Mouse (Mus musculus) layer of hippocampus, adult 9-11 months (tissue): ENCODE measurements around the gene Tmem107.

Experiments used
- DNase-seq: peaks from one replicate; pipeline ENCODE4 v3.0.0; 2022

Gene Tmem107

DNA sequence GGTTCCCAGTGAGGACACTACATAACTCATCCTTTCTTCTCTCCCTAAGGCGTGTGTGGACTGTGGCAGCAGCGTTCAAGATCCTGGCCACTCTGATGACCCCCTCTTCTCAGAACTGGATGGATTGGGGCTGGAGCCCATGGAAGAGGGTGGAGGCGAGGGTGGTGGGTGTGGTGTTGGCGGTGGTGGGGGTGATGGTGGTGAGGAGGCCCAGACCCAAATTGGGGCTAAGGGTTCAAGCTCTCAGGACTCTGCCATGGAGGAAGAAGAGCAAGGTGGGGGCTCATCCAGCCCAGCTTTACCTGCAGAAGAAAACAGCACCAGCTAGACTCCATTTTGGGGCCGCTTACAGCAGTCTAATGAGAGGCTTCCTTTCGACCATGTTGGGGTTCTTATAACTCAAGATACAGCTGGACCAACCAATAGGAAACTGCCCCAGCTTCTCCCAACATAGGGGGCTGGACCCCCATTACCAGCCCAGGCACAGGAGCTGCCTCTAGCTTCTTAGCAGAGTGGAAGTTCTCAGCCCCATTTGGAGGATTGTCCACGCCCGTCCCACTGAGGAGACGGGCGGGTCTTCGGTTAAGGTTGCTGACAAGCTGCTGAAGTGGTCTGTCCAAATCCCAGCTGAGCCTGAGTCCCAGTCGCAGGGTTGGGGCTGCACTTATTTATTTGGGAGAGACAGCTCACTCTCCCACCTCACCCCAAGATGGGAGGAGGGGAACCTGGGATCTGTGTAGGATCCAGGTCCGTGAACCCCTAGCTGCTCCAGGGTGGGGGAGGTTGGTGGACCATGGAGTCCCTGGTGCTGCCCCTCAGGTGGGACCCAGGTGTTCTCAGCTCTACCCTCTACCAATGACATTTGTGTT lies 38.7 kb downstream of the Tmem107 start:
- peak; percentile 24 for DNase-seq

DNA sequence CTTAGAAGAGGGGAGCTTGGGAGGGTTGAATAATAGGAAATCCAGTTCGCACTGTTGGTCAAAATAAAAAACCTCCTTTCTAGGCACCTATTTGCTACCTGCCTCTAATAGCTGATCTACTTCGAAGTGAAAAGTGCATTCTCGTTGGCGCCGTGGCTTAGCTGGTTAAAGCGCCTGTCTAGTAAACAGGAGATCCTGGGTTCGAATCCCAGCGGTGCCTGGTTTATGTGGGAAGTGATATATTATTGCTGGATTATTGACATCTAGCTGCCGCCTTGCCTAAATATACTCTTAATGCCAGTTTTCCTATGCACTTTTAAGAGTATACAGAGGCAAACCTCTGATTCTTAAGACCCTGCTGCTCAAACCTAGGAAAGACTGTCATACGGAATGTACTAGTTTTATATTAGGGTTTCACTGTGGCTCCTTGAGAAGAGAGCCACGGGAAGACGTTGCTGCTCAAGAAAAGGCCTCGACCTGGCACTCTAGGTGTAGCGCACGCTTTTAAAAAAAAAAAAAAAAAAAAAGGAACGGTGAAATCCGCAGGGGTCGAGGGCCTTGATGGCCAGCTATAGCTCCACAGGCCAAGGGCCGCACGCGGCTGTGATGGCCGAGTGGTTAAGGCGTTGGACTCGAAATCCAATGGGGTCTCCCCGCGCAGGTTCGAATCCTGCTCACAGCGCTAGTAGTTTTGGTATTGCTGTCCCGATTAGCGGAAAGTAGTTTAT lies 39.9 kb downstream of the Tmem107 start:
- peak; percentile 84 for DNase-seq

DNA sequence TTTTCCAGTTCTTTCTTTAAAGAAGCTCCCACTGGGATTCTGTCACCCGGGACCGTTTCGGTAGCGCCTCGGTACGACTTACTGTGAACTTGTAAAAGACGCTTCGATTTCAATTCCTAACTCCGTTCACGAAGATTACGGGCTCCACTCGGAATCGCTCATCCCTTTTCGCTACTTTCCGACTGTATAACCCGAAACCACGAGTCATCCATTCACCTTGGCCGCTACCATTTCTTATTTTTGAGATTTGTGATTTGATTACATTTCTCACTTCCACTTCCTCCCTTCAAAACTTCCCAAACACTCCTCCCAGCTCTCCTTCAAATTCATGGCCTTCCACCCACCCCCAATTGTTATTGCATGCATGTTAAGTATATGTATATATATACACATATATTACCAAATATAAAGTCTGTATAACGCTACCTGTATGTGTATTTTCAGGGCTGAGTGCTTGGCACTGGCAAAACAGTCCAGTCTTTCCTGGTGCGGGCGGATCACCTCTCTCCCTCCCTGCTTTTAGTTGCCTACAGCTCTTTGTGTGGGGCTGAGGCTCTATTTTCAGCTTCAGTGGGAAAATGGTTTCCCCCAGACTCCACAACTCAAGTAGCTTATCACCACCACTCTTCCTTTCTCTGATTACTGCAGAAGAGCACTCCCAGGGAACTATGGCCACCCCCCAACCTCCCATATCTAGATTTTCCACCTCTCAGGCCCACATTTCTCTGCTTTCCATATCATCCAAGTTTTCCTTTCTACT lies 40.6 kb downstream of the Tmem107 start:
- no peak for DNase-seq

DNA sequence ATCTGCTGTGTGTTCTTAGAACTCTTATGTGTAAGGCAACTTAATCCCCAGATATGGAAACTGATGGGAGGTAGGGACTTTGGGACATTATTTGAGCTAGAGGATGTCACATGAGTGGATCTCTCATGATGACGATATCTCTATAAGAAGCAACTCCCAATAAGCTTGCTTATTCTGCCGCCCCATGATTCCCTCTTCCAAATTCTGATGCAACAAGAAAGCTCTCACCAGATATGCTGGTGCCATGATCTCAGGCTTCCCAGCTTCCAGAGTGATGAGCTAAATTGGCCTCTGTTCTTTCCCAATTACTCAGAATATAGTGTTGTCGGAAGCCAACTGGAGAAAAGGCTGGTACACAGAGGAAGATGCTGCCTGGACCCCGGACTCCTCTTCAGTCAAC lies 41.3 kb downstream of the Tmem107 start:
- DNase-seq = peak; percentile 28

DNA sequence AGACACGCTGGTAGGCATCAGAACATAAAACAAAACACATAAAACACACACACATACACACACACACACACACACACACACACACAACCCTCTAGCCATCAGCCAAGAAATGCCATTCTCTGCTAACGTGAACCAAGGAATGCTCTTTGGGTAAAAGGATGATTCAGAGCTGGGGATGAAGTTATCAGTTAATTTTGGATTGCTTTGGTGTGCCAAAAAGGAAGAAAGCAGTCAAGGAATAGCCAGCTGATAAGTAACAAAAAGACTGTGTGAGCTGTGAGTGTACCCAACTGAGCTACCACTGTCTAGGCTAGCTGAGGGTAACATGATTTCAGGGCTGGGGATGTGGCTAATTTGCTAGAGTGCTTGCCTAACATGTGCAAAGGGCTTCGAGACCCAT lies 43.4 kb downstream of the Tmem107 start:
- no peak for DNase-seq

DNA sequence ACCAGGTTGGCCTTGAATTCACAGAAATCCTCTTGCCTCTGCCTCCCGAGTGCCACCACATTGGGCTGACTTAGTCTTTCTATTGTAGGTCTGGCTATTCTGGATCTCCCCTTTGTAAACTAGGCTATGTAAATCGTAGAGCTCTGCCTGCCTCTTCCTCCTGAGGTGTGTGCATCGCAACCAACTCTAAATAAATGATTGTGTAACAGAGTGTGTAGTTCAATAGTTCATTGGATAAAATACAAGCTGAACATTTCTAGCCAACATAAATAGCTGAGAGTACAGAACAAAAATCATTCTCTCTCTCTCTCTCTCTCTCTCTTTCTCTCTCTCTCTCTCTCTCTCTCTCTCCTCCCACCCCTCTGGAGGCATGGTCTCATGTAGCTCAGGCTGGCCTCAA lies 44.0 kb downstream of the Tmem107 start:
- DNase-seq = no peak

DNA sequence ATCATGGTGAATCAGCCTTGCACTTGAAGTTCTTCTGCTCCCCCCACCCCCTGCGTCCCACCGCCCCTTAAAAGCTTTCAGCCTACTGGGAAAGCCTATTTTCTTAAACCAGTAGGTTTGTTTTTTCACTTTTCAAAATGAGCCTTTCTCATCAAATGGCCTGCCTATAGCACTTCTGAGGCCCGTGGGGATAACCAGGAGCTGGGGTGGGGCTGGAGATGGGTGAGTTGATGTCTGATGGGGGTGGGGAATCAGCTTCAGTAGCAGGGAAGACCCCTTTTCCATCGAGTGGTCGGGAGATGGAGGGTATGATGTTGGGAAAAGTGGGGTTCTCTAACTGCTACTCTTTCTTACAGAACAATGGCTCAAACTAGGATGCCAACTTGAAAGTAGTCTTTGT lies 46.2 kb downstream of the Tmem107 start:
- no peak for DNase-seq

DNA sequence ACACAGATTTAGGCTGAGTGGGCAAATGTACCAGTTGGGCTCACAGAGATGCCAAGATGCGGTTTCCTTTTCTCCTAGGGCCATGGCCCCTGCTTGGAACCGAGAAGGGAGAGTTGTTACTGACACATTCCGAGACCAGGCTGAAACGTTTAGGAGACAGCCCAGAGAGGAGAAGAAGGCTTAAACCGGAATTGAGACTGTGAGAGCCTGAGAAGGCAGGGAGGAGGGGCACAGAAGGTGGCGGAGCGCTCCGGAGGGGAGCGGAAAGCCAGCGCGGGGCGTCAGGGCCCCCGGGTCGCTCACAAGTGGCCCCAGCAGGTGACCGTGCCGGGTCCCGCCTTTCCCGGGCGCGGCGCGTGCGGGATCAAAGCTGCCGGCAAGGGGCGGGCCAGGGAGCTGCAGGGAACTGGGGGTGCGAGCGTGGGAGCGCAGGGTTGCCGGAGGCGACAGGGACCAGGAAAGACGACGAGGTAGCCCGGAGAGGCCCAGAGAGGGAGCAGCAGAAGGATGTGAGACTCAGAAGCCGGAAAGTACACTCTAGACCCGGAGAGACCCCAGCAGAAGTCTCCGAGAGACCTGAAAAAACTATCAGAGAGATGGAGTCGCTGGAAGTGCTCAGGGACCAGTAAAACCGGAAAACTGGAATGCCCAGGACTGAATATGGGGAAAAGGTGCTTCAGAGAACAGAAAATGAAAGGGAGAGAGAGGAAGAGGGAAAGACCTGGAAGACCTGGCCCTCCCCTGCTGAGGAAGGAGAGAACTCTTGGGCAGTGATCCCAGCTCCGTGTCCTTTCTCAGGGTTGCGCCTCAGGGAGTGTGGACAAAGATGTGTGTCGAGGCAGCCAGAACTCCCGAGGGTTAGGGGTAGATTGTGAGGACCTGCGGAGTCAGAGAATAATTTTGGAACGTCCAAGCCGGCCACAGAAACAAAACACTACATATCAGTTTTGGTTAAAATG lies 47.4 kb downstream of the Tmem107 start:
- peak; percentile 34 for DNase-seq

DNA sequence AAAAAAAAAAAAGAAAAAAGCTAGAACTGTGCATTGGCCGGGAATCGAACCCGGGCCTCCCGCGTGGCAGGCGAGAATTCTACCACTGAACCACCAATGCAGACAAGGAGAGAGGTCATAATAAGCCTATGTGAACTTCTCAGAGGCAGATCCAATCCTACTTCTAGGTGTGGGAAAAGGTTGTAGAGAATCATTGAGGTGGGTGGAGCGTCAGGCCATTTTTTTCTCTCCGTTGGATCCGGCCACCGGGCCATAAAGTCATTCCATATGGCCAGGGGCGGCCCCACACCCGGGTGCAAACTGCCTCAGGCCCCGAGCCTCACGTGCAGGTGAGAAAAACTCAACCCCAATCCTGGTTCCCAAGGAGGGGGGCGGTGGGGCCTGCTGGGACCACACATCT lies 48.2 kb downstream of the Tmem107 start:
- DNase-seq = peak; percentile 72

DNA sequence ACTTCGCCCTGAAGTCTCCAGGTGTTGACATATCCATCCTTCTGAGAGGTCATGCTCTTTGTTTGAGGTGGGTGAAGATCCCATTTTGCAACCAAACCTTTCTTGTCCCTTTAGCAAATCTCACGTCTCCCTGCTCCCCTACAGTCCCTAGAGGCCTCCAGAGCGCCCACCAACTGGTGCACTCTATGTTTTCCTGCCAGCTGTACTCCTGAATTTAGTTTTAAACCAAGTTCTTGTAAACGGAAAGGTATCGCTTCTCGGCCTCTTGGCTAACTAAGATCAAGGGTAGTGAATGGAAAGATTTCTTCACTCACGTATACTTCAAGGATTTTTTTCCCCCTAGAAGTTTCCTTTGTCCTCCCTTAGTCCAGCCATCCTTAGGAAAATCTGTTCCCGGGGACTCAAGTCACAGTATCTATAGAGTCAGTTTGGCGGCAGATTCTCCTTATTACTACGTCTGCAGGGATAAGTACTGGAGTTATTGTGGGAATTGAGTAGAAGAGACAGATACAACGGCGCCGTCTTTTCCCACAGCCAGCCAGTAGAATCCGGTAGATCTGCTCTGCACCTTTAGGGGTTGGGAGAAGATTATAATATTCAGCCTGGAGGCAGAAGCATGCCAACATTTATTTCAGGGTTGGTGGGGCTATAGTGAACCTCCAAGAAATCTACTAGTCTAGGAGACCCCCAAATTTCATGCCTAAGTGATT lies 49.0 kb downstream of the Tmem107 start:
- no peak for DNase-seq

DNA sequence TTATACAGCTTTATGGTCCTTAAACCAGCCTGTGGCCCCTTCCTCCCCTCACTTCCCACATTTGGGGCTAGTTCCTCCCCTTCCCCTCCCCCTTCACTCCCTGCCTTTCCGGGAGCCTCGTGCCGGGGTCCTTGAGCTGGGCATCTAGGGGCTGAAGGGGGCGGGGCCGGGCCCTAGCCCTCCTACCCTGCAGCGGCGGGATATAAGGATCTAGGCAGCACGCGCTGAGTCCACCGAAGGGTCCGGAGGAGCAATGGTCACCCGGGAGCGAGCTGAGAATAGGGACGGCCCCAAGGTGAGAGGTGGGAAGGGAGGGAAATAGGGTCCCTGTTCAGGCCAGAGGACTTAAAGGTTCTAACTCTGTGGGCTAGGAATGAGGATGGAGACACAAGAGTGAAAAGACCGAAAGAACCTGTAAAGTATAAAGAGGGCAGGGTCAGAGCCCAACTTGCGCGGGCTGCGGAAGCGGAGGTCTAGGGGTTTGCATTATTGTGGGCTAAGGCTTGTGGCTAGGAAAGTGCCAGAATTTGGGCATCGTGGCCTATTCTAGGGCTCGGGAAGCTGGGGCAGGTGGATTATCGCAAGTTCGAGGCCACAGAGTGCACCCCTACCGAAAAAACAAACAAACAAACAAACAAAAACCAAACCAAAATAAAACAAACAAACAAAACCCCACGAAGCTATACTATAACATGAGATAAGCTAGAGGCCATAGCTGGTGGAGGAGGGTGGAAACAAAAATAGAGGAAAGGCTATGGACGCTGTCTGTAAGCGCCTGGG lies 49.8 kb downstream of the Tmem107 start, which contains the start of gene Hes7:
Hes7 (plus strand) TSS at position 184 of the 780 bp plus-strand sequence.
- peak; percentile 28 for DNase-seq

DNA sequence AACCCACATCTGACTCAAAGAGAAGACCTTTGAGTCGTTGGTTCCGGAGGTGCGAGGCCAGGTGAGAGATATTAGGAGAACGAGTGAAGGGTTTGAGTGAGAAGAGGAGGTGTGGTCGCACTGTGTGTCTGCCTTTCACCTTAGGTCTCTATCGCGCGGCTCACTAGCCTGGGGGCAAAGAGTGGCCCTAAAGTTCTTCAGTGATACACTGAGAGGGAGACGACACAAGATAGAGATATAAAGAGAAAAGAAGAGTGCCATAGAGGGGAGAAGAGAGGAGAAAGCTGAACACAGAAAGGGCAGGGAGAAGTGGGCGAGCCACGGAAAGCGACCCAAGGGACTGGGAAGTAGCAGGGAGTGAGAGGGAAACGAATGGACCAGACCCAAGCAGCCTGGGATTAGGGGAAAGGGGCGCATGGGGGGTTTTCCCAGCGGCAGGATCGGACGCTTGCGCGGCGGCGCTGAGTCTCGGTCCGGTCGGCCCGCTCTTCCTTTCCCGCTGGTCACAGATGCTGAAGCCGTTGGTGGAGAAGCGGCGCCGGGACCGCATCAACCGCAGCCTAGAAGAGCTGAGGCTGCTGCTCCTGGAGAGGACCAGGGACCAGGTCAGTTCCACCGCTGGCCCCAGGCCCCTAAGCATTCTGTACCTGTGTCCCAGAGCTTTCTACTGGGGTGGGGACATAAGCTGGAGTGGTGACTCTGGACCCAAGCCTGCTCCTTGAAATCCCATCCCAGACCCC lies 50.6 kb downstream of the Tmem107 start:
- peak; percentile 4 for DNase-seq

DNA sequence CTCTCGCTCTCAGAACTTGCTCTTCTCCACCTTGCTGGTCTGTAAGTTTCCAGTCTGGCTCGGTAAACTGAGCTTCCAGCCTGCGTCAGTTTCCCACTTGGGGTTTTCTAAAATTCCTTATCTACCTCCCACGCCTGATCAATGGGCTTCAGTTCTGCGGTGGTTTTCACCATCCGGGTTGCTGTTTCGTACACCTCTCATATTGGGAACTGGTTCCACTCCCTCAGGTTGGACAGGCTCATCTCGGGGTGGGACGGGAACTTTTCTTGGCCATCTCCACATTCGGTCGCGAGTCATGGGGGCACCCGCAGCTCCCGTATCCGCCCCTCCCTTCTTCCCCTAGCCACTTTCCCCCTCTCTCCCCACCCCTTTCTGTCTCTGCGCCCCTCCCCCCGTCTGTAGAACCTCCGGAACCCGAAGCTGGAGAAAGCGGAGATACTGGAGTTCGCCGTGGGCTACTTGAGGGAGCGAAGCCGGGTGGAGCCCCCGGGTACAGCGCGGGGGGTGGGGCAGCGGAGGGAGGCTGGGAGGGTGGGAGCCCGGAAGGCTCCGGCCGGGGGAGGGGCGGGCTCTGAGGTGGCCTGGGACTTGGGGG lies 51.2 kb downstream of the Tmem107 start:
- peak; percentile 34 for DNase-seq

DNA sequence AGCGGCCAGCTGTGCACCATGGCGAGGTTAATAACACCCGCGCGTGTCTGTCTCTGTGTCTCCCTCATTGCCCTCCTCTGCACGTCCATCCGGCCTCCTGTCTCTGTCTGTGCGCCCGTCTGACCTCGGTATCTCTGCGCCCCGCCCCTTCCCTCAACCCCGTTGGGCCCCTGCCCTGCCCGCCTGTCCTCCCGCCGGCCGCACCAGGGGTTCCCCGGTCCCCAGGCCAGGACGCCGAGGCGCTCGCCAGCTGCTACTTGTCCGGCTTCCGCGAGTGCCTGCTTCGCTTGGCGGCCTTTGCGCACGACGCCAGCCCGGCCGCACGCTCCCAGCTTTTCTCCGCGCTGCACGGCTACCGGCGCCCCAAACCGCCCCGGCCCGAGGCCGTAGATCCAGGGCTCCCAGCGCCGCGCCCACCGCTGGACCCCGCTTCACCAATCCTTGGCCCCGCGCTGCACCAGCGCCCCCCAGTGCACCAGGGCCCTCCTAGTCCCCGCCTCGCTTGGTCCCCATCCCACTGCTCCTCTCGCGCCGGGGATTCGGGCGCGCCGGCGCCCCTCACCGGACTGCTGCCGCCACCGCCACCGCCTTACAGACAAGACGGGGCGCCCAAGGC lies 51.8 kb downstream of the Tmem107 start, which contains the start of gene 9130213A22Rik:
9130213A22Rik (minus strand) TSS at position 254 of the 616 bp plus-strand sequence.
- peak; percentile 90 for DNase-seq
